Mouse (Mus musculus) frontal cortex, postnatal 36 days (tissue): ENCODE results near the gene Arhgef16.

Experiments
- DNase-seq, 2 experiments: peaks; one replicate each; pipeline ENCODE4 v3.0.0; 2022; ENCODE audit warnings: low spot score in 2 of 2

Arhgef16 gene

DNA sequence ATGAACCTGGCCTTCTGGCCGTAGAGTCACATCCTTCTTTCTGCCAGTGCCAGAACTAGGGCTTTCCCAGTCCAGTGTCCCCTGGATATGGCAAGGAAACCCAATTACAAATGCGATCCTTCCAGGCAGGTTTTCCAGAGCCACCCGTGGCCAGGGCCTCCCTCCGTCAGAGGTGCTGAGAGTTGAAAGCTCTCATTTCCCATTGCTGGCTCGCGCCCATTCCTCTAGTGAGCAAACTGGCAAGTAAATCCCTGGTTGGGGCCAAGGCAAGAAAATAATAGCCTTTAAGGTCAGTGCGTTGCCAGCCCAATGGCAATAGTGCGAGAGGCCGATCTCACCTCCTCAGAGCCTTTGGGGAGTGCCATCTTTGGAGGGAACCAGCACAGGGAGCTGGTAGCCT is 71.9 kb downstream of the Arhgef16 start:
- DNase-seq, result no peak
